Mouse (Mus musculus) frontal cortex, postnatal 25 days (tissue): ENCODE measurements around the gene Ano7.

Experiments
- DNase-seq, 2 experiments: peaks; one replicate each; pipeline ENCODE4 v3.0.0; 2022; ENCODE audit warnings: low spot score in 2 of 2

The Ano7 gene

GRCm38 (mm10) chr1:93373665-93374064 lies at the start of gene Ano7:
Gene Ano7, plus strand, starts transcription at chr1:93373930.
- no peak for DNase-seq

GRCm38 (mm10) chr1:93323973-93324372 lies 49.8 kb upstream of the Ano7 start:
- DNase-seq: no peak

GRCm38 (mm10) chr1:93326446-93326845 lies 47.3 kb upstream of the Ano7 start:
- DNase-seq: no peak

GRCm38 (mm10) chr1:93334621-93335020 lies 39.1 kb upstream of the Ano7 start:
- DNase-seq: no peak

- peak; percentile 85 to 88 for DNase-seq
Observed at GRCm38 (mm10) chr1:93342648-93343503, 30.9 kb upstream of the Ano7 start, which contains the start of the genes Ppp1r7 and Pask. Gene Ppp1r7, plus strand, starts transcription at chr1:93342854. Gene Pask, minus strand, starts transcription at chr1:93343482.

- DNase-seq: peak; percentile 87 to 92
Observed at GRCm38 (mm10) chr1:93343504-93344047, 30.2 kb upstream of the Ano7 start.

- no peak for DNase-seq
Observed at GRCm38 (mm10) chr1:93347176-93347575, 26.6 kb upstream of the Ano7 start.

GRCm38 (mm10) chr1:93349701-93350100 lies 24.0 kb upstream of the Ano7 start:
- DNase-seq: no peak

- no peak for DNase-seq
Observed at GRCm38 (mm10) chr1:93352724-93353123, 21.0 kb upstream of the Ano7 start.

GRCm38 (mm10) chr1:93362661-93363060 lies 11.1 kb upstream of the Ano7 start:
- DNase-seq: no peak

GRCm38 (mm10) chr1:93365641-93366040 lies 8.1 kb upstream of the Ano7 start:
- DNase-seq: no peak

GRCm38 (mm10) chr1:93377307-93377706 lies 3.6 kb downstream of the Ano7 start:
- DNase-seq: no peak

GRCm38 (mm10) chr1:93379117-93379516 lies 5.4 kb downstream of the Ano7 start:
- no peak for DNase-seq

- no peak for DNase-seq
Observed at GRCm38 (mm10) chr1:93387198-93387597, 13.5 kb downstream of the Ano7 start.

GRCm38 (mm10) chr1:93388906-93389305 lies 15.2 kb downstream of the Ano7 start:
- no peak for DNase-seq

- DNase-seq: no peak
Observed at GRCm38 (mm10) chr1:93401191-93402052, 27.7 kb downstream of the Ano7 start.

- DNase-seq: no peak
Observed at GRCm38 (mm10) chr1:93403403-93403802, 29.7 kb downstream of the Ano7 start.

- no peak for DNase-seq
Observed at GRCm38 (mm10) chr1:93432087-93432486, 58.4 kb downstream of the Ano7 start.

- no peak for DNase-seq
Observed at GRCm38 (mm10) chr1:93439321-93439720, 65.6 kb downstream of the Ano7 start.

GRCm38 (mm10) chr1:93444405-93445110 lies 70.8 kb downstream of the Ano7 start:
- peak; percentile 32 to 38 for DNase-seq

- peak; percentile 29 to 39 for DNase-seq
Observed at GRCm38 (mm10) chr1:93445111-93445821, 71.5 kb downstream of the Ano7 start.
